Mouse (Mus musculus) effector memory CD4-positive, alpha-beta T cell, adult 7 months (primary cell): ENCODE results near the gene Madd. TPM values are rescaled to one million over a fixed set of nuclear protein-coding genes. Genes with fewer than 3 reads are reported as not detected.

Experiments used
- polyA plus RNA-seq: library from polyadenylated mRNA; unstranded; fragments of 100-300 nt; shearing (Covaris generic); gene quantifications from one replicate; pipeline ENCODE4 v1.2.1, GENCODE M21; 2017

The Madd gene
- 227 TPM for polyA plus RNA-seq

GRCm38 (mm10) chr2:91183711-91184405 lies at the start of gene Madd:
Madd (minus strand) TSS chr2:91183837.

DNA sequence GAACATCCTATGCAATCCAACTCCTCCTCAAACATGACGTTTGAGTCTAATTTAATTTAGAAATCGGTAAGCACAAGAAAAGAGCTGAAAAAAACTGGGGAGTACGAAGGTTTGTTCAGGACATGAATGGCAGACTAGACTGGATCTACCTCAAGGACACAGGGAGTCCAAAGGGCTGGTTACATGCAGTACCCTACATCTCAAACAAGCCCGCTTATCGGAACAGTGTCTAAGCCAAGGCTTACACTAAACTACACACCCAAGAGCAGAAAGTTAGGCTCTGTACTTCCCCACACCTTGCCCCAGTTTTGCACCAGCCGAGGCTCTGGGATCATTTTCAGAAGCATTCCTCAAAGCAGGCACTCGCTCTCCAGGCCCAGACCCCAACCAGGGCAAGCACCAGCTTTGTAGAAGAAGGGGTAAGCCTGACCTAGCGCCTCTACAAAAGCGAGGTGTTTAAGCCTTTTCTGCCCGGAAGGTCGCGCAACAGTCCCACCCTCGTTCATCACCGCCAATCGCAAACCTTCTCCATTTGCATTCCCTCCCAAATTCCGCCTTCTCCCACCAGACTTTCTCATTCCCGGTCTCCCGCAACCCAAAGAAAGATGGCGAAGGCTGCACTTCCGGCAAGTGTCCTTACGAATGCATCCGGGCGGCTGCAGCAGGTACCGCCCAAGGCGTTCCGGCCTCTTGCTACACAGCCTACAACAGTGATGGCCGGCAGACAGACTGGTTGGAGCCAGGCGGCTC lies 18.8 kb upstream of the Madd start, which contains the start of the genes Nr1h3 and Acp2:
Gene Nr1h3 (minus strand): TSS at position 613 of the 750 bp plus-strand sequence.
Gene Acp2 (plus strand): TSS at position 664 of the 750 bp plus-strand sequence.

GRCm38 (mm10) chr2:91117585-91118275 lies 65.9 kb downstream of the Madd start, which contains the start of gene Mybpc3:
Mybpc3 (plus strand) TSS chr2:91118144.

Other genes with a start within 250 kb of the Madd start
- gene Celf1, start 243.5 kb downstream of the Madd start, polyA plus RNA-seq = 136 TPM
- gene Rapsn, start 148.2 kb downstream of the Madd start, polyA plus RNA-seq = 0.39 TPM
- gene Psmc3, start 129.8 kb downstream of the Madd start, polyA plus RNA-seq = 158 TPM
- gene Slc39a13, start 113.4 kb downstream of the Madd start, polyA plus RNA-seq = 27.4 TPM
- gene Spi1, start 101.4 kb downstream of the Madd start, polyA plus RNA-seq = 1.4 TPM
- 0.12 TPM for gene Mybpc3, start 65.7 kb downstream of the Madd start, polyA plus RNA-seq
- 0.63 TPM for gene Nr1h3, start 19.0 kb upstream of the Madd start, polyA plus RNA-seq
- gene Acp2, start 19.0 kb upstream of the Madd start, polyA plus RNA-seq = 6.3 TPM
- gene Ddb2, start 53.1 kb upstream of the Madd start, polyA plus RNA-seq = 84.5 TPM
- 3.8 TPM for gene Pacsin3, start 72.1 kb upstream of the Madd start, polyA plus RNA-seq
- gene Arfgap2, start 81.1 kb upstream of the Madd start, polyA plus RNA-seq = 85.0 TPM